Mouse (Mus musculus) adrenal gland, postnatal 10 days (tissue): Measurements from ENCODE around the gene Mcl1. TPM values are rescaled to one million over a fixed set of nuclear protein-coding genes. Genes with fewer than 3 reads are reported as not detected.
"Not testable (repeated sequence)": the region's sequence is repeated elsewhere in the genome, so short reads cannot be mapped to it uniquely, and the experiment has no call there.

Source experiments
- DNase-seq: peaks from one replicate; pipeline ENCODE4 v3.0.0; 2021; ENCODE audit warnings: mixed read lengths
- total RNA-seq, 2 experiments: library from RNA; stranded (reverse); gene quantifications; 2 replicates each; pipeline ENCODE4 v1.2.3; 2021

Gene Mcl1
- total RNA-seq, 2 experiments from 2014 or later: 116 to 144 TPM

DNA sequence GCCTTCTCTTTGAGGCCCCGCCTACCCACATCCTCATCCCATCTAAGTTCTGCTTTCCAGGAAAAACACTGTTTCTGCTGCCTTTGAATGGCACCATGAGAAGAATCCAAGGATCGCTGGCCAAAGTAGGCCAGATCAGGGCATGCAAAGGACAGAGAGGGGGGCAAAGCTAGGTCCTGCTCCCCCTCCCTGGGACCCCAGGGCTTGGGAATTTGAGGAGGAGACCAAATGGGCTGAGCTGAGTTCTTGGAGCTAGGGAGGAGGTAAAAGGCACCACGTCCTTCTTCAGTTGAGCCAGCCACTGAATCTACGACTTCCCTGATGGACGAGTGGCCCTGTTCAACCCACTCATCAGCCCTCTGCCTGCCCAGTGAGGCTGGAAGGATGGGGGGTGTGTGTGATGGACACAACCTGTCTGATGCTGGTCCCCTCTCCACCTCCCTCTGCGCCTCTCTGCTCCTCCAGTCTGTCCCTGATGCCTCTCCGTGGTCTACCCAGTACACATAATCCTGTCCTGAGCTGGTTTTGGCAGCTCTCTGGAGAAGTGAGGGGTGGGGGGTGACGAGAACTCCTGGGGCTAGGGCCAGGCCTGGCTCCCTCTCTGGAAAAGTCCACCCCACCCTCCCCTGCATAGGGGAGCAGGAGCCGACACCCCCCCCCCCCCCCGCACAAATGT, 28.0 kb downstream of the Mcl1 start:
- peak; percentile 5 for DNase-seq

- peak; percentile 15 for DNase-seq
Measured at GRCm38 (mm10) chr3:95687168-95687523, 28.6 kb downstream of the Mcl1 start.

DNA sequence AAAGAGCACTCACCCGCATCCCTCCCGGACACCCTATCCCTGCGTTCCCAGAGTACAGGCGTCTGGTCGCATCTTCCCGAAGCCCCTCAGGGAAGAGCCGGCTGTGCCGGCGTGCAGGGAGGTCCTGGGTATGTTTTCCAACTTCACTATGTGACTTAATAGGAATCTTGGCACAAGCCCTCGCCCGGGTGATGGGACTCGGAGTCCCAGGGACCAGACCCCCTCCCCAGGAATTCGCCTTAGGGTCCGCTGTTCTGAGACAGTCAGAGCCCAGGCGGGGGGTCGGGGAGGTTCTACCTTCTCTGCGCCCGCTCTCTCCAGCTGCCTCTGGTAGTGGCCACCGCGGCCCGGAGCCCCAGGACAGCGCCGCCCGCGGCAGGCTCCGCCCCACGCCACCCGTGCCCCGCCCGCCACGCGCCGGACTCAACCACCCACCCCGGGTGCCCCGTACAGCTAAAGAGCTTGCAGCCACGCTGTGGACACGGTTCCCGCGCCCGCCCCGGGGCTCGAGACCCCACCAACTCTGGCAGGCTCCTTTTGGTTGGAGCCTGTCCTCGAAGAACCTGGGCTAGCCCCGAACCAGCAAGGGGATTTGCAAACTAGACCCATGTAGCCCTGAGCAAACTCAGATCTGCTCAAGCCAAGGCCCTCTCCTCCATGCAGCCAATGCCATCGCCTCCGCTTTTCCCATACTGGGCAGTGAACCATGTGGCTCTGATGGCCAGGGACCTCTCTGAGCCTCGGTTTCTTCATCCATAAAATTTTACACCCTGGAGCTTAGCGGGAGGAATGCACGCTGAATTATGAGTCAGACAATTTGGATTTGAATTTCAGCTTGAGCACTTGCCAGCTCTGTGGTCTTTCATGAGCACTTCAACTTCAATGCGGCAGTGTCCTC, 29.2 kb downstream of the Mcl1 start, which contains the start of gene Adamtsl4:
Gene Adamtsl4 (minus strand): TSS at position 394 of the 898 bp plus-strand sequence.
- DNase-seq: peak; percentile 89

GRCm38 (mm10) chr3:95689171-95689915, 30.8 kb downstream of the Mcl1 start:
- no peak for DNase-seq

- DNase-seq: no peak
Measured at GRCm38 (mm10) chr3:95689940-95690339, 31.4 kb downstream of the Mcl1 start.

DNA sequence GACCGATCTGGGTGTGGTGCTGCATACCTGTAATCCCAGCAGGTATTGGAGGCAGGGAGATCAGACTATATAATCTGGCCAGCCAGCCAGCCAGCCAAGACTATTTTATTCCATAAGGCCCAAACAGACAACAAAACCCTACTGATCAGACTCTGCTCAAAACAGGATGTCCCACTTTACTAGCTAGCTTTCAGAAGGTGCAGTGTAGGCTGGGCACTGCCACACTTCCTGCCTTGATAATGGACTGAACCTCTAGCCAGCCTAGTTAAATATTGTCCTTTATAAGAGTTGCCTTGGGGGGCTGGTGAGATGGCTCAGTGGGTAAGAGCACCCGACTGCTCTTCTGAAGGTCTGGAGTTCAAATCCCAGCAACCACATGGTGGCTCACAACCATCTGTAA, 32.0 kb downstream of the Mcl1 start:
- not testable (repeated sequence) for DNase-seq

- DNase-seq: no peak
Measured at GRCm38 (mm10) chr3:95692677-95693076, 34.1 kb downstream of the Mcl1 start.

- DNase-seq: peak; percentile 31
Measured at GRCm38 (mm10) chr3:95693821-95694807, 35.5 kb downstream of the Mcl1 start.

- no peak for DNase-seq
Measured at GRCm38 (mm10) chr3:95694808-95695703, 36.5 kb downstream of the Mcl1 start.

- DNase-seq: no peak
Measured at GRCm38 (mm10) chr3:95695796-95696195, 37.2 kb downstream of the Mcl1 start.

- peak; percentile 53 for DNase-seq
Measured at GRCm38 (mm10) chr3:95696360-95696759, 37.8 kb downstream of the Mcl1 start.

DNA sequence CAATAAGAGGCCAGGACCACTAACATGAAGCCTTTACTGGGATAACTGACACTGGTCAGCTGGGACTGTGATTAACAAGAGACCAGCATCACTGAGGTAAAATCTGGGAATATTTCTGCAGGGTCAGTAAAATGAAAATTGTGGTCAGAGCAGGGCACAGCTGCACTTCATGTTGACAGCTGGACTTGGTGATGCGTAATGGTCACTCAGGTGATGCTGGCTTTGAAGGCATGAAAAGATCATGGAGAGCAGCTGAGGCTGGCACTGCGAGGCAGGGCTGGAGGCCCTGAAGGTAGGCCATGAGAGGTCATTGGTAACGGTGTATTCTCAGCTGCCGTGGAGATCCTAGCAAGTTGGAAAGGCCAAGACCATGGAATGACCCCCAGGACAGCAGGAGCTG, 39.7 kb downstream of the Mcl1 start:
- no peak for DNase-seq

DNA sequence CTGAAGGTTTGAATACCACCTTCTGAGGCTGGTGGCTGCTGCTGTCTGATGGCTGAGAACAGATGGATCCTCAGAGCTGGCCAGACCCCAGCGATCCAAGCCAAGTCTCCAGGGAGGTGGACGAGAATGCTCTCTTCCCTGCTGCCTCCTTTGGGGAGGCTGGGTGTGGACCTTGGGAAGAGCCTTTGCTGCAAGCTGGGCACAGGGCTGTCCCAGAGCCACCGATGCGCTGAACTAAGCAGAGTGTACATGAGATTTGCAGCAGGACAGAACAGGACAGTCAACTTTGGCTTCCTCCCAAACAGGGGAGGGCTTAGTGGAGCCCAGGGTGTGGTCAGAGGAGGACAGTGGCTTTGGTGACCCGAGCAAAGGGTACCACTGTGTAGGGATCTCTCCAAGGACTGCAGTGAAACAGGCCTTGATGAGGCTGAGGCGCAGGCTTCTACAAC, 41.7 kb downstream of the Mcl1 start:
- peak; percentile 48 for DNase-seq

DNA sequence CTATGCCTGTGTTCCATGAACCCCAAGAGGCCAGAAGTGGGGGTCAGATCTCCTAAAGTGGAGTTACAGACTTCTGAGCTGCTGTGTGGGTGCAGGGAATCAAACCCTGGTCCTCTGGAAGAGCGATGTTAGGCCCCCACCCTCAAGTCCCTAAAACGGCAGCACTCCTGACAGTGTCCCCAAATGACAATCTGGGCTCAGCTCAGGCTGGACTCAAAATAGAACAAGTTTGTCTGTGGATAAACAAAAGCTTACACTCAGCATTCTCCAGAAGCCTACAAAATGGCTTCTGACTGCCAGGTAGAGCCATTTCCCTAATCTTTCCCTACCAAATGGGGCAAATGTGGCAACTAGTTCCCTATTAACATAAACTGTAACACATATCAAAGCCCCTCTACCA, 42.5 kb downstream of the Mcl1 start:
- no peak for DNase-seq

DNA sequence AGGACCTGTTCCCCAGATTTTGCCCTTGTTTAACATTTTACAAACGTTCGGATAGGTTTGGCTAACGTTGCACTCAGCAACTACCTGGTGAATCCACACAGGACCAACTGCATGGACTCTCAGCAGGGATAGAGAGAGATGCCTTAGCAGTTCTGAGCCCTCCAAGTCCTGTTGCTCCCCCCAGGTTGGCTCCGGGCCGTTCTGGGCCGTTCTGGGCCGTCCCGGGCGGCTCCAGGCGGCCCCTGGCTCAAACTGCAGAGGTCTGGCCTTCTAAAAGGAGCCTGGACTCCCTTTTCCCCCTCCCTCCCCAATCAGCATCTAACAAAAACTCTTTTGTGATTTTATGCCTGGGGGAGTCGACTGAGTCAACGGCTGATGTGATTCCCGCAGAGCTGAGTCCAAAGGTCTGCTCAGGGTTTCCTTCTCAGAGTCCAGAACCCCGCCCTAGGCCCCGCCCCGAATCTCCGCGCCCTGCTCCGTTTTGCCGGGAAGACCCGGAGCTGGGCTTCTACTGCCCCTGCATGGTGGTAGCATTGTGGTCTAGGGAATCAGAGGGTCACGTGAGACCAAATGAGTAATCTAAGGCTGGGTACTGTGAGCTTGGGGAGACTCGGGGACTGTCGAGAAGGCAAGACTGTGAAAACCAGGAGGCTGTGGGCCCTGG, 43.4 kb downstream of the Mcl1 start:
- peak; percentile 87 for DNase-seq

DNA sequence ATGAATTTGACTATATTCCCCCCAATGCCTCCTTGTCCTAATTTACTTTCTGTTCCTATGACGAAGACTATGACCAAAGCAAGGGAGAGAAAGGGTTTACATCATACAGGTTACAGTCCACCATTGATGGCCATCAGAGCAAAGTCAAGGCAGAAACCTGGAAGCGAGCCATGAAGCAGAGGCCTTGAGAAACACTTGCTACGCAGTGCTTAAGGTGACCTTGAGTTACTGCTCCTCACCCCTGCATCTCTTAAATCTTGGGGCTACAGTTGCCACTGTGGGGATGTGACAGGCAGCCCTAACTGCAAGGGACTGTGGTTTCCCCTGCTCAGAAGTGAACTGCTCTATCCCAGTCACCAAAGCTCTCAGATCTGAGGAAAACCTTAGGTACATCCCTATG, 44.7 kb downstream of the Mcl1 start:
- no peak for DNase-seq

DNA sequence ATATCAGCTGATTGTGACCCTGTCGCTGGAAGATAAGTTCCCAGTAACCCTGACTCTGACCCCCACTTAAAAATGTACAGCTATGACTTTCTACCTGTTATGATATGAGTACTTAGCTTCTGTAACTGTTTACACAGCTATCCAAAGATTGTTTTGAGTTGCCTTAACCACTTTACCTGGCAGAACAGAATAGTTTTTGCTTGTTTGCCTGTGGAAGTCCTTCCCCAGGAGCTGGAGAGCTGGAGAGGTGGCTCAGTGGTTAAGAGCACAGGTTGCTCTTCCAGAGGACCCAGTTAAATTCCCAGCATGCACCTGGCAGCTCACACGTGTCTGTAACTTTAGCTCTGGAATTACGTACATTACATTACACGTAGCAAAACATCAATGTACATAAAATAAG, 46.0 kb downstream of the Mcl1 start:
- no peak for DNase-seq

GRCm38 (mm10) chr3:95706273-95706672, 47.7 kb downstream of the Mcl1 start:
- DNase-seq: no peak

DNA sequence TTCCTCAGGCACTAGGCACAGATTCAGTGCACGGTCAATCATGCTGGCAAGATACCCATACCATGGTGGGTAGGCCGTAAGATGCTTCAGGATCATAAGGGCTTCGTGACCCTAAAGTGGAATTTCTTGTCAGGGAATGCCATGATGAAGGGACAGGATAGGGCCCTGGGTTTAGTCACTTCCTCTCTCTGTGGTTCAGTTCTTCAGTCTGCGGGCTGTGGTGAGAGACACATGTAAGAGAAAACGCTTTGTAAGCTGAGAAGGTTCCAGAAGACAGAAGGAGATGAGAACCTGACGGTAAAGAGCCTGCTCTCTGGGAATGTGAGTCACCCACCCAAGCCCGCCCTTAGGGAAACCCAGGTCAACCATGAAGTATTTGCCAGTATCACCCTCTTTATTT, 48.9 kb downstream of the Mcl1 start:
- no peak for DNase-seq

DNA sequence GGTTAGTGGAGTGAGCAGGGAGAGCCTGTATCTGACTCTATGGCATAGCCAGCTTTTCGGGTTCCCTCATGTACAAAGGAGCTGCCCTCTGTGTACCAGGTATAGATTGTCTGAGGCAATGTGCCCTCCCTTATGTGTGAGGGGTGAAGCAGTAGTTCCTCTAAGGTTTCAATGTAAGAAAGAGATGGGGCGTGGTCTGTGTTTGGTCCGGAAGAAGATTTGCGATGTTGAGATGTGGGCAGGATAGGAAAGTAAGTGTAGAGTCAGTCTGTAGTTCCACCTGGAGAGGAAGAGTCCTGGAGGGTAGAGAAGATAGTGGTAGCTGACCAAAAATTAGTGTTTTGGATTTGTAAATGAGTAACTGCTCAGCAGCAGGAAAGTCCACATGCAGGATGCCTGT, 50.5 kb downstream of the Mcl1 start:
- DNase-seq: no peak
